Mouse (Mus musculus) CD4-positive, CD25-positive, alpha-beta regulatory T cell, adult 2 months (primary cell): ENCODE data around the gene Camk2n2.
A peak's percentile ranks its signal among the peaks of the same experiment; 100 is the strongest.

Experiments
- DNase-seq: peaks from one replicate; pipeline ENCODE4 v3.0.0-alpha.2; 2012; ENCODE audit warnings: low read depth, low spot score

The Camk2n2 gene

DNA sequence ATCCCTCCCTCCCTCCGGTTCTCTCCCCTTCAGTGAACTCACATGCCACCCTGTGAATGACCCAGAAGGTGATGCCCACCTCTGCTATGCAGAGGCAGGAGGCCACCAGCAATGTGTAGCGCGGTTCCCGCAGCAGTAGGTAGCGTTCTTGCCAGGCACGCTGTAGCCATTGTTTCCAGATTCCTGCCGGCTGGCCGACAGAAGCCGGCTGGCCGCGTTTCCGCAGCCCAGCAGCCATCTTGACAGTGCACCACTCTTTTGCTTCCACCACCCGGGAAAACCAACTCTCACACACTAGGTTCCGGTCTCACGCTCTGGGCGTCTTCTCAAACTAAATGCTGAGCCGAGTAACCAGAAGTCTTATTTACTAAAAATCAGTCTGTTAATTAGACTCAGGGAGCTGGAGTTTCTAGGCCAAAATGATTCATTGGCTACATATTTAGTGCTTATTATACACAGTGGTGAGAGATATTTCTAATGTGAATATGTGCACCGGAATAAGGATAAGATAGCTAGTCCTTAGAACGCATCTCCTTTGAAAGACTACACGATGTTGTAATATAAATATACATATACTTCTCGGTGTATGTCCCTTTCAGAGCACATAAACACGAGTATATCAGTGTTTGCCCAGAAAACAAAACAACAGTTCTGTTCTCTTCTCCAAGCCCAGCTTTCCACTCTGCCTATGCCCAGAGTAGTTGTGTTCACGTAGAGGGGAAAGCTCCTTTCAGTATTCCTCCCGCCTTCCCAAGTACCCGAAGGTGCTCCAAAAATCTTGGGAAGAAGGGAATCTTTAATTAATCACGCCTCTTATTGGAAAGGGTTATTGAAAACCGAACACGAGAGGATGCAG, 10.4 kb downstream of the Camk2n2 start:
- peak; percentile 90 for DNase-seq

DNA sequence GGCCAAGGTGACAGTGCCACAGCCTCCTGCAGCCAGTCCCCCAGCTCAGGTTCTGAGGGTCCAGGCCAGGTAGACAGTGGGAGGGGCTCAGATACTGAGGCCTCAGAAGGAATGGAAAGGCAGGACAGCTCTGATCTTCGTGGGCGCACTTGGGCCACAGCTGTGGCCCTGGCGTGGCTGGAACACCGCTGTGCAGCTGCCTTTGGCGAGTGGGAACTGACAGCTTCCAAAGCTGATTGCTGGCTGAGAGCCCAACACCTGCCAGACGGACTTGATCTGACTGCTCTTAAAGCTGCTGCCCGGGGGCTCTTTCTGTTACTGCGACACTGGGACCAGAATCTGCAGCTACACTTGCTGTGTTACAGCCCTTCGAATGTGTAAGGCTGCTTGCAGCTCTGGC, 16.4 kb downstream of the Camk2n2 start:
- DNase-seq, result no peak

DNA sequence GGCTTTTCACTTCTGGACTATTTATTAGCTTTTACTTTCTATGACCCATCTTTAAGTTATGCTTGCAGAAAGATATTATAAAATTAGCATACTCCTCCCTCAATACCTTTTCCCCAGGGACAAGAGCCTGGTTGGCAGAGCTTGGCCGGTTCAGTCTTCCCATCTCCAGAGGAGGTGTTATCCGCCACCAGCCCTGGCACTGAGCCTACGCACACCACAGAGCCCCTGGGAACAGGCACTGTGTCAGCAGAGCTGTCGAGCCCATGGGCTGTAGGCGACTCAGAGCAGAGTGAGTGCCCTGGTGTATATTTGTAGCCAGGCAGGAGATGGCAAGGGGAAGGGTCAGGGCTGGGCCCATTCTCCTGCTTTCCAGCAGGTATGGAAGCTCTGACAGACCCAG, 20.6 kb downstream of the Camk2n2 start:
- DNase-seq, result no peak

DNA sequence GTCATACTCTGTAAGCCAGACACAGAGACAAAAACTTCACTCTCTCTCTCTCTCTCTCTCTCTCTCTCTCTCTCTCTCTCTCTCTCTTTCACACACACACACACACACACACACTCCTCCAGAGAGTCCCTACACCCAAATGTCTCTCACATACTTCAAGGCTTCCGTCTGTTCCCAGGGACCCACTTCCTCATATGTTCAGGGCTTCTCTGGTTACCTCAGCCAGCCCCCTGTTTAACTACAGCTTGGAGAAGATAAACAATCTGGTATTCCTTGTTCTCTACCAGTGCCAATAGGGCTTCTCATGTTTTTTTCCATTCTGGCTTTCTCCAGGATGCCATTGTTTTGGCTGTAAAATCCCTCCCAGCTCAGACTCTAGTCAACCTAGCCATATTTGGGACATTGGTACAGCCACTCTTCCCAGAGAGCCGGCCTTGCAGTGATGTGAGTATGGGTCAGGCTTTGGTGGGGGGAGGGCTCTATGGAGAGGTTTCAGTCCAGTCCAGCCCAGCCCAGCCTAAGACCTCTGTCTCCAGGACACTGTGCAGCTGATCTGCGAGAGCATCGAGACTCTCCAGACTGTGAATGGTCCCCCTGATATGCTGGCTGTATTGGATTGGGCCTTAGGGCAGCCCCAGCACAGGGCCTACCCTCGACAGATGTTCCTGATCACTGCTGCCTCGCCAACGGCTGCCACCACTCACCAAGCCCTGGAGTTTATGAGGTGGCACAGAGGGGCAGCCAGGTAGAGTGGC, 24.2 kb downstream of the Camk2n2 start:
- no peak for DNase-seq

DNA sequence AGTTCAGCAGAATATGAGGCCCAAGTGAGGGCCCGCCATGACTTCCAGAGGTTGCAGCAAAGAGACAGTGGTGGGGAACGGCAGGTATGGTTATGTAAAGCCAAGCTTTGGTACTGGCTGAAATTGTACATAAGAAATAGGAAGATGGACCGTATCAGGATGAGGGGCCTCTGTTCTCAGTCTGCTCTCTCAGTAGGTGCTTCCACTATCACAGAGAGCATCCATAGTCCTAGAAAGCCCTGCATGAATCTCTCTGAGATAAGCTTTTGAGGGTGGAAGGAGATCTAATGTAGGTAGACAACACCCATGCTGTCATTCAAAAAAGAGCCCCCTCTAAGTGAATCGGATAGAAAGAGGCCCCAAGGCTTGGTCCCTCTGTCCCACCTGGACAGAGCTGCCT, 25.4 kb downstream of the Camk2n2 start:
- DNase-seq, result no peak

DNA sequence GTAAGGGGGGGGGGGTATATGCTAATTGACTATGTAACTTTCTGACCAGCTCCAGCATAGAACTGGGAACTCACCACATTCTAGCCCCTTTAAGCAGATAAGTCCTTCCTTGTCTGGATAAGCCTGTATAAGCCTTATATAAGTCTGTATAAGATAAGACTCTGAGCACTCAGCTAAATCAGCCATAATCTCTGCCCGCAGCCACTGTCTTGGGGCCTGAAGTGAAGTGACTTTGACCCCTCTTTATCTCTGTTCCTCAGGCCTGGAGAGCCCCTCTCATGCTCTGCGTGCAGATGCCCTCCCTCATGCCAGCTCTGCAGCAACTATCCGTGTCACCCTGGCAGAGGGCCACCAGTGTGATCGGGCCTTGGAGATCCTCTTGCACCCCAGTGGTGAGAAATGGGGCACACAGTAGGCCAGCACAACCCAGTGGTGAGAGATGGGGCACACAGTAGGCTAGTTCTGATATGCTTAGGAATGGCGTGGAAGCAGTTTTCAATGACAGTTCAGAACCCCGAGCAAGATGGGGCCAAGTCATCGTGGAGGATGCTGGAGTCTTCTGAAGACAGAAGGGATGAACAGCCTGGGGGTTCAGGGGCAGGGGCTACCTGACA, 25.9 kb downstream of the Camk2n2 start:
- no peak for DNase-seq

DNA sequence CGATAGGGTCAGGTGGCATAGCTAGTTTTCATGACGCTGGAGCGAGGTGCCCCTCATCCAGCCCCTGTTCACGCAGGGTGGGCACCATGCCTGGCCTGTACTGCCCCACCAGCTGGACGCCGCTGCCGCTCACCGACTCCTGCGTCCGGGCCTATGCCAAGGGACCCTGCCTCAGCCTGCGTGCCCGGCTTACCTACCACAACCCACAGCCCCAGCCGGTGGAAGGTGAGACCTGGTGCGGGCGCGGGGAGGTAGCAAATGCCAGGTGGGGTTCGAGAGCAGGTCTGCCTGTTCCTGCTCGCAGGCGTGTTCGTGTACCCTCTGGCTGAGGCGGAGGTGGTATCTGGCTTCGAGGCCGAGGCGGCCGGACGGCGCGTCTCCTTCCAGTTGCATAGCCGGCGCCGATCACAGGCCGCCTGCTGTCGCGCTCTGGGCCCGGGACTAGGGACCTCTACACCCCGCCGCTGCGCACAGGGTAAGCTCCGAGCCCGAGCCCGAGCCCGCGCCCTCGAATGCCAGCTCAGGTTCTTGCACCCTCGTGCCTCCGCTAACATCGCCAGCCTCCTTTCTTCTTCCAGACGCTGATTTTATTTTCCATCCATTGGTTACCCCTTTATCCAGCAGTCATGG, 29.9 kb downstream of the Camk2n2 start:
- DNase-seq, result no peak

DNA sequence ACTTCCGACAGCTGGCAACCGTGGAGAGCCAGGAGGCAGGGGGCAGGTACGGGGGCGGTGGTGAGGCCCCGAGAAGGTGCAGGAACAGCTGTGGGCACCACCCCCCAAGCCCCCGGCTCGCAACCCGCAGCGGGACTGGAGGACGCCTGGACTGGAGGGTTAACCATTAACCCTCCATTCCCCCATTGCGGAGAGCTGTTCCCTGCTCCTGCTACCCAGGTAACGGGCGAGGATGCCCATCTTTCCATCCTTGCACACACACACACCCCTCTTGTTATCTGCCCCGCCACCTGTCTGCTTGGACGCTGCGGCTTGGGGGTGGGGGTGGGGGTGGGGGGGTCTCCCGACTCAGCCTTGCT, 30.4 kb downstream of the Camk2n2 start:
- no peak for DNase-seq

DNA sequence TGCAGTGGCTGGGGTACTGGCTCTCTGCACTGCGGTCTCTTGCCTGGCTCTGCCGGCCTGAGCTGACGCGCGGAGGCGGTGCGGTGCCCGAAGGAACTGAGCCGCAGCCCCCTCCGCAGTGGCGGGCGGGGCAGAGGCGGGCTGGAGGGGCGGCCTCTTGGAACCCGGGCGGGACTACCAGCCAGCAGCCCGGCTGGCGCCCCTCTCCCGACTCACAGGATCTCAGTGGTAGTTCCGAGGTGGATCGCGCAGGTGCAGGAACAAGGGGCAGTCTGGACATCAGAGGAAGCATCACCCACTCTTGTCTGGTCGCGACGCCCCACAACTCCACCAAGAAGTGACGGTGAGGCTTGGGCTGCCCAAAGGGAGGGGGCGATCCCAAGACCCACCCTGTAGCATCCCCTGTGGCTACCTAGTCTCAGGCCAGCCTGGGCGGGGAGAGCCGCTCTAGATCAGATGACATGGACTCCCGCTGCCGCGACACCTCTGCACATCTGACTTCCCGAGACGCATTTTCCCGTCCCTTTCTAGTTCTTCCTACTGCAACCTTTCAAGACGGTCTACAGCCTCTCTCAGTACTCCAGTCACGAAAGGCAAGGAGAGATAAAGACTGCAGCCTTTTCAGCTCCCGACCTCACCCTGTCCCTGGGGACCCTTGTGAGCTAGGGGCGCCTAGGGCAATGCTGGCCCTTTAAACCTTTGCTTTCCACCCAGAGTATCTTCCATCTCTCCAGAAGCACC, 31.0 kb downstream of the Camk2n2 start:
- DNase-seq, result no peak

DNA sequence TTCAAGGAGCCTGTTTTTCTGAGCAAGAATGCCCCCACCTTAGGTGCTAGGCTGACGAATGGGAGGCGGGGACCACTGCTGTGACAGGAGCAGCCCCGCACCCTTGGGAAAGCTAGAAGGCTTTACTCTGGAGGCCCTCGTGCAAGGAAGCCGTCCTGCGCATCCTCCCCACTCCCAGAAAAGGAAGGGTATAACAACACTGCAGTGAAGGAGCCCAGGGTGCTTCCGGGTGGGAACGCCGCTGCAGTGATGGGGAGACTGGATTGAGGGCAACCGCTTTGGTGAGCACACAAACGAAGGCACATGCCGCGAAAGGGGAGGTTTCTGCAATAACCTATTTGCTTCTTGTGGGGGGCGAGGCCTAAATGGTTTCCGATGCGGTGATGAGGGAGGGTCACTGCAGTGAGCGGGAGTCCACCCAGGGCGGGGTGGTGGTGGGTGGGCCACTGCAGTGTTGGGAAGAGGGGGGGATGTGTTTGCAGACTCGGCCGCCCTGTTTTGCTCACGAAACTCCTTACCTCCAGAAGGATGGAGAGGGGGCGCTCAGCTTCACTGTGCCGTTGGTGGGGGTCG, 31.6 kb downstream of the Camk2n2 start, which contains the start of gene Vwa5b2:
Vwa5b2 (plus strand) TSS at position 106 of the 573 bp plus-strand sequence.
- no peak for DNase-seq
